In the genomic region with DNA sequence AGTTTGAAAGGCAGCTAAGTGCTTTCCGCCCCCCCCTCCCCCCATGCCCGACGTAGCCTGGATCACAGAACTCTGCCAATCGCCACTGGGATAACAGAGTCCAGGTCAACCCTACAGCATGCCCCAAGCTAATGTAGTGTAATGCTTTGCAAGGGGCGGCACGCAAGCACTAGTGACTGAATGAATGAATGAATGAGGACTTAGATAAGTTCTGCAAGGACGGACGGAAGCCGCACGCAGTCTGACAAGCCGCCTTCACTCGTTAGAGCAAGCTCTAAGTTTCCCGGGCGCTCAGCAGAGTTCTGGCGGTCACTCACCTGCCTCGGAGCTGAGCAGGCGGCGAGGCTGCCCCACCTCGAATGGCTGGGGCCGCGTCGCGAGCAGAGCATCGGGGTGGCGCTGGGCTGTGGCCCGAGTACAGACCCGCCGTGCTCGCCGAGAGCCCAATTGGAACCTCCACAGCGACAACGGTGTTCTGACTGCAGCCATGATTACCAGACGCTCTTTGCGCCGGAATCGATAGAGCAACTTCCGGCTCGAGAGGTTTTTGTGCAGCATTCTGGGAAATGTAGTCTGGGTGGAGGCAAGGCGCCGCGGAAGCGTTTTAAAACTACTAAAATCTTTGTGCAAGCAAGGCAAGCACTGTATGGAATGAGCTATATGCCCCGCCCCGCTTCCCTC, we compare ENCODE assay signal across 8 mouse cellular contexts. TPM values are rescaled to one million over a fixed set of nuclear protein-coding genes. Genes with fewer than 3 reads are reported as not detected.
DNase-seq lines count a peak whose midpoint lies in the region; ATAC-seq and TF ChIP-seq lines count a peak whose summit lies in the region.

TSS of gene Mrps22 (minus strand) at position 505 of the 681 bp plus-strand sequence.

- H3K9ac ChIP-seq in kidney, embryonic 14.5 days (ENCODE audit: low read depth, low read length) = peak within 1 kb of the TSS; percentile 84
- peak within 1 kb of the TSS; percentile 79 for H3K9ac ChIP-seq in limb, embryonic 15.5 days

- WGBS in kidney, embryonic 14.5 days = under 1% methylated on average over 44 of the region's 44 CpGs
- whole genome bisulfite sequencing in limb, embryonic 15.5 days = under 1% methylated on average over 44 of the region's 44 CpGs

- no peak for TF ChIP-seq CTCF in bone marrow macrophage, adult 2 months (IDR thresholded peaks at IDR 0.05; ENCODE audit: low read depth, low read length)
- no peak for TF ChIP-seq CTCF in embryonic fibroblast, embryonic 13.5 days (IDR thresholded peaks at IDR 0.05; ENCODE audit: borderline replicate concordance, insufficient read depth, low read length)

- peak within 1 kb of the TSS; percentile 91 for H3K4me2 ChIP-seq in kidney, embryonic 14.5 days (replicated peaks; ENCODE audit: low read depth, low read length)
- H3K4me2 ChIP-seq in limb, embryonic 15.5 days = peak within 1 kb of the TSS; percentile 85

- no peak for TF ChIP-seq POLR2A in bone marrow macrophage, adult 2 months (IDR thresholded peaks at IDR 0.05; ENCODE audit: borderline replicate concordance, low read depth, low read length)
- peak; percentile 87 for TF ChIP-seq POLR2A in embryonic fibroblast, embryonic 13.5 days (IDR thresholded peaks at IDR 0.05; ENCODE audit: low read depth, low read length)

- H3K27ac ChIP-seq in bone marrow macrophage, adult 2 months (ENCODE audit: insufficient read depth, low read depth, low read length) = 0 out of 2 replicates have a peak within 1 kb of the TSS, but pooled peaks have one; percentile 0
- no peak within 1 kb of the TSS for H3K27ac ChIP-seq in embryonic fibroblast, embryonic 13.5 days (ENCODE audit: insufficient read depth, low read length)
- H3K27ac ChIP-seq in kidney, embryonic 14.5 days (ENCODE audit: low read depth, low read length) = peak within 1 kb of the TSS; percentile 51; the same call in 1 of the 2 replicates
- peak within 1 kb of the TSS; percentile 61; the same call in 1 of the 2 replicates for H3K27ac ChIP-seq in limb, embryonic 15.5 days

- ATAC-seq in kidney, embryonic 14.5 days (ENCODE audit: low FRiP score, low TSS enrichment) = peak; percentile 95
- peak; percentile 86 for ATAC-seq in limb, embryonic 15.5 days (ENCODE audit: insufficient number of reproducible peaks, low FRiP score, low TSS enrichment, low read depth)

- no peaks in the 10 kb centered on the region for H3K27me3 ChIP-seq in kidney, embryonic 14.5 days (ENCODE audit: control insufficient read depth, insufficient read depth, low read length)
- H3K27me3 ChIP-seq in limb, embryonic 15.5 days = no peaks in the 10 kb centered on the region

- no peaks in the 10 kb centered on the region for H3K9me3 ChIP-seq in kidney, embryonic 14.5 days (ENCODE audit: control insufficient read depth, low read length)
- H3K9me3 ChIP-seq in limb, embryonic 15.5 days = no peaks in the 10 kb centered on the region

- H3K36me3 ChIP-seq in kidney, embryonic 14.5 days (ENCODE audit: control insufficient read depth, insufficient read depth, low read length) = peaks cover 17% of the 10 kb centered on the region
- H3K36me3 ChIP-seq in limb, embryonic 15.5 days = peaks cover 23% of the 10 kb centered on the region

- H3K4me1 ChIP-seq in bone marrow macrophage, adult 2 months (ENCODE audit: control insufficient read depth, insufficient read depth, low read length) = peaks cover 5% of the 10 kb centered on the region
- peaks cover 7% of the 10 kb centered on the region for H3K4me1 ChIP-seq in embryonic fibroblast, embryonic 13.5 days (ENCODE audit: control insufficient read depth, insufficient read depth, low read length)
- peaks cover 6% of the 10 kb centered on the region; the same call in 1 of the 2 replicates for H3K4me1 ChIP-seq in kidney, embryonic 14.5 days (ENCODE audit: control insufficient read depth, insufficient read depth, low read length)
- peaks cover 13% of the 10 kb centered on the region for H3K4me1 ChIP-seq in limb, embryonic 15.5 days

- peak within 1 kb of the TSS; percentile 83 for H3K4me3 ChIP-seq in bone marrow macrophage, adult 2 months (ENCODE audit: insufficient read depth, low read length)
- peak within 1 kb of the TSS; percentile 90 for H3K4me3 ChIP-seq in embryonic fibroblast, embryonic 13.5 days (ENCODE audit: insufficient read depth, low read length)
- H3K4me3 ChIP-seq in kidney, embryonic 14.5 days (ENCODE audit: low read length) = peak within 1 kb of the TSS; percentile 94
- peak within 1 kb of the TSS; percentile 77 for H3K4me3 ChIP-seq in limb, embryonic 15.5 days

- DNase-seq in B cell, adult 2 months = peak; percentile 78 to 79
- peak; percentile 68 to 80 for DNase-seq in heart, adult 9 months (ENCODE audit: low spot score in 2 of 2)
- DNase-seq in monocyte, adult 2 months (ENCODE audit: low read depth in 1 of 2, low spot score in 2 of 2) = peak; percentile 56 to 57
- peak; percentile 82 to 86 for DNase-seq in spleen, postnatal 36 days (ENCODE audit: low spot score in 2 of 2)

RNA-seq across cellular contexts. Expression of gene Mrps22, which starts in this region (rescaled TPM):
- 12.9 and 14.1 TPM in 2 replicates for polyA plus RNA-seq in bone marrow macrophage, adult 2 months (2012; ENCODE audit: insufficient read depth, insufficient read length, missing spikeins)
- 29.5 and 33.0 TPM in 2 replicates for polyA plus RNA-seq in embryonic fibroblast, embryonic 13.5 days (2011; ENCODE audit: insufficient read length, low read depth, missing spikeins)
- 67.4 and 75.4 TPM in 2 replicates for polyA plus RNA-seq in kidney, embryonic 14.5 days (2014; fragmentation: Nextera tagmentation; extraction: Ambion mirVana)
- polyA plus RNA-seq in limb, embryonic 15.5 days (2015; fragmentation: Nextera tagmentation; extraction: Ambion mirVana) = 51.3 and 52.5 TPM in 2 replicates
